Mouse (Mus musculus) E14TG2a.4 (cell line): ENCODE data around the gene Slc9a3.

Source experiments
- H3K27me3 ChIP-seq: 2 replicates; pipeline ENCODE4 v1.6.1; 2014; ENCODE audit warnings: low read length, control low read depth; ENCODE audit not compliant: insufficient read depth
- H3K36me3 ChIP-seq: 2 replicates; pipeline ENCODE4 v1.6.1; 2014; ENCODE audit warnings: low read length, control low read depth; ENCODE audit not compliant: insufficient read depth
- H3K4me1 ChIP-seq: replicated peaks from 2 replicates; pipeline ENCODE4 v1.6.1; 2014; ENCODE audit warnings: low read depth, low read length, control low read depth
- H3K4me3 ChIP-seq: replicated peaks from 2 replicates; pipeline ENCODE4 v1.5.1; 2014; ENCODE audit warnings: mild to moderate bottlenecking, low read length
- H3K9me3 ChIP-seq: 2 replicates; pipeline ENCODE4 v1.6.1; 2014; ENCODE audit warnings: low read length, control low read depth
- CTCF ChIP-seq: conservative IDR thresholded peaks from 2 replicates; pipeline ENCODE4 v1.5.1; 2014; ENCODE audit warnings: low read length
- NANOG ChIP-seq: IDR thresholded peaks from 2 replicates; pipeline ENCODE4 v1.6.1; 2014; ENCODE audit warnings: borderline replicate concordance, low read length, mixed read lengths
- POU5F1 ChIP-seq: IDR thresholded peaks from 2 replicates; pipeline ENCODE4 v1.6.1; 2014; ENCODE audit warnings: low read length, borderline replicate concordance

Slc9a3 gene

DNA sequence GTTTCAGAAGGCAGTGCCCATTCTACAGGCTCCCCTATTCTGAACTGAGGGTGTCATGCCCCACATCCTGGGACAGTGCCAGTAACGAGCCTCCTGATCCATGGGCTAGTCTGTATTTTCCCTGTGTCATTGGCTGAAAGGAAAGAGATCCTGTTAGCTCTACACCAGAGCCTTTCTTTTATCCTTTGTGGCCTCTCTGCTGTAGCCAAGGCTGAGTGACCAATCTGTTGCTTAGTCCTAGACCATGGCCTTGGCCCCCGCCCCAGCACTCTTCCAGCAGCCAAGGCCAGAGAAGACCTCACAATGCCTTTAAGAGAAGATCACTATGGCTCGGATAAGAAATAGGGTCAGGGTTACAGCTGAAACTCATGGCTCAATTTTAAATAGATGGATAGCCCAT is 97.2 kb downstream of the Slc9a3 start:
- no peaks in the 10 kb centered on the region for H3K36me3 ChIP-seq
- peaks cover 11% of the 10 kb centered on the region for H3K27me3 ChIP-seq
- TF ChIP-seq CTCF (no peak), NANOG (no peak), POU5F1 (no peak)
- H3K4me3 ChIP-seq = no peak overlapping the region
- H3K9me3 ChIP-seq = no peaks in the 10 kb centered on the region
- no peaks in the 10 kb centered on the region for H3K4me1 ChIP-seq
